Mouse (Mus musculus): ENCODE data around the gene Pkig.

DNA sequence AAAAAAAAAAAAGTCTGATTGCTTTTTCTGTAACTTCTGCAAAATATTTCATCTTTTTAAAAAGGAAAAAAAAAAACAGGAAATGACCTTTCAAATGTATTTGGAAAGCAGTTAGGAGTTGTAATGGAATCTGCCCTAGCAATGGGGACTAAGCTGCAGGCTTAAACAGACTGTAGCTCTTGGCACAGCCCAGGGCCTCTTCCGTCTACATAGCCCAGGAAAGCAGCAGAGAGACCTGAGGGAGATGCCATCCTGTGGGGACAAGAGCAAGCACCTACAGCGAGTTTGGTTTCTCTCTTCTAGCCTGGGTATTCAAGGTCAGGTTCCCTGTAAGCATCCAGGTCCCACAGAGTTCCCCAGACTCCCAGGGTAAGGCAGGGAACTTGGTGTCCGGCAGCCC, 55.2 kb downstream of the Pkig start:
- TF ChIP-seq POLR2A (IDR thresholded peaks at IDR 0.05; ENCODE audit: extremely low read depth, insufficient read depth, low read length) (no peak), CTCF (IDR thresholded peaks at IDR 0.05; ENCODE audit: low read depth, low read length) (no peak)
